ENCODE assay signal across 17 mouse cellular contexts in genomic region chr1:105948352-105948751, GRCm38 (mm10). TPM values are rescaled to one million over a fixed set of nuclear protein-coding genes. Genes with fewer than 3 reads are reported as not detected.
DNase-seq lines count a peak whose midpoint lies in the region; ATAC-seq and TF ChIP-seq lines count a peak whose summit lies in the region.
"Had no signal": no experiment of that assay in that cellular context is flagged by ENCODE, and none has a peak within 500 bp of the region (broad histone marks: within the 10 kb centered on the region; RNA-seq: fewer than 3 reads in every experiment).

No protein-coding gene starts in this region.

- no peaks in the 10 kb centered on the region for H3K36me3 ChIP-seq in hindbrain, embryonic 12.5 days
- no peaks in the 10 kb centered on the region for H3K36me3 ChIP-seq in hindbrain, embryonic 10.5 days
- H3K36me3 ChIP-seq in liver, embryonic 12.5 days: no peaks in the 10 kb centered on the region
- H3K36me3 ChIP-seq in liver, postnatal 0 days (replicated peaks; ENCODE audit: insufficient read depth, low read length): no peaks in the 10 kb centered on the region
- H3K36me3 ChIP-seq: liver, embryonic 15.5 days; neural tube, embryonic 12.5 days had no signal

- no peak for TF ChIP-seq CTCF in liver, postnatal 0 days (IDR thresholded peaks at IDR 0.05; ENCODE audit: low read depth)

- 79% methylated on average over 6 of the region's 6 CpGs for WGBS in hindbrain, embryonic 12.5 days
- WGBS in hindbrain, embryonic 10.5 days: 81% methylated on average over 6 of the region's 6 CpGs
- WGBS in liver, embryonic 12.5 days (ENCODE audit: insufficient replicate concordance): 62% methylated on average over 6 of the region's 6 CpGs
- 78% methylated on average over 6 of the region's 6 CpGs for WGBS in liver, postnatal 0 days (ENCODE audit: insufficient replicate concordance)

- intact Hi-C loops in left cerebral cortex, postnatal 14 days (cut with DNase I): no loop called here

- peak; percentile 11; the same call in 1 of the 2 replicates for ATAC-seq in hindbrain, embryonic 12.5 days (ENCODE audit: low FRiP score)
- 0 out of 2 replicates have a peak, but pooled peaks have one; percentile 8 for ATAC-seq in liver, embryonic 12.5 days
- no peak for ATAC-seq in liver, postnatal 0 days

- H3K9ac ChIP-seq in hindbrain, embryonic 12.5 days: no peak overlapping the region
- H3K9ac ChIP-seq in liver, embryonic 12.5 days: no peak overlapping the region
- H3K9ac ChIP-seq in liver, postnatal 0 days (replicated peaks): no peak overlapping the region
- H3K9ac ChIP-seq: liver, embryonic 15.5 days; neural tube, embryonic 12.5 days had no signal

- no peak overlapping the region for H3K4me3 ChIP-seq in hindbrain, embryonic 12.5 days
- no peak overlapping the region for H3K4me3 ChIP-seq in hindbrain, embryonic 10.5 days
- H3K4me3 ChIP-seq in liver, embryonic 12.5 days: no peak overlapping the region
- no peak overlapping the region for H3K4me3 ChIP-seq in liver, postnatal 0 days (ENCODE audit: low read depth, low read length)
- H3K4me3 ChIP-seq: liver, embryonic 15.5 days; neural tube, embryonic 12.5 days had no signal

- H3K4me1 ChIP-seq in hindbrain, embryonic 12.5 days: no peaks in the 10 kb centered on the region
- H3K4me1 ChIP-seq in hindbrain, embryonic 10.5 days (replicated peaks): no peaks in the 10 kb centered on the region
- H3K4me1 ChIP-seq in liver, embryonic 12.5 days: no peaks in the 10 kb centered on the region
- peaks cover 2% of the 10 kb centered on the region; the same call in 1 of the 2 replicates for H3K4me1 ChIP-seq in liver, postnatal 0 days (ENCODE audit: insufficient read depth)
- H3K4me1 ChIP-seq: neural tube, embryonic 12.5 days had no signal

- H3K9me3 ChIP-seq in hindbrain, embryonic 12.5 days (replicated peaks): no peaks in the 10 kb centered on the region
- no peaks in the 10 kb centered on the region for H3K9me3 ChIP-seq in hindbrain, embryonic 10.5 days
- no peaks in the 10 kb centered on the region for H3K9me3 ChIP-seq in liver, embryonic 12.5 days (replicated peaks)
- no peaks in the 10 kb centered on the region for H3K9me3 ChIP-seq in liver, postnatal 0 days (ENCODE audit: low read length)
- H3K9me3 ChIP-seq: liver, embryonic 15.5 days; neural tube, embryonic 12.5 days had no signal

- no peak overlapping the region for H3K4me2 ChIP-seq in hindbrain, embryonic 12.5 days (replicated peaks)
- no peak overlapping the region for H3K4me2 ChIP-seq in liver, embryonic 12.5 days
- no peak overlapping the region for H3K4me2 ChIP-seq in liver, postnatal 0 days (ENCODE audit: low read depth, low read length)
- H3K4me2 ChIP-seq: liver, embryonic 15.5 days; neural tube, embryonic 12.5 days had no signal

- TF ChIP-seq EP300 in liver, postnatal 0 days (IDR thresholded peaks at IDR 0.05; ENCODE audit: low read depth): no peak

- H3K27me3 ChIP-seq in hindbrain, embryonic 12.5 days: no peaks in the 10 kb centered on the region
- H3K27me3 ChIP-seq in hindbrain, embryonic 10.5 days (ENCODE audit: insufficient read depth, poor library complexity, severe bottlenecking): no peaks in the 10 kb centered on the region
- H3K27me3 ChIP-seq in liver, embryonic 12.5 days (replicated peaks): no peaks in the 10 kb centered on the region
- H3K27me3 ChIP-seq in liver, postnatal 0 days (ENCODE audit: insufficient read depth, low read length): no peaks in the 10 kb centered on the region
- H3K27me3 ChIP-seq: liver, embryonic 15.5 days; neural tube, embryonic 12.5 days had no signal

- H3K27ac ChIP-seq in hindbrain, embryonic 12.5 days: no peak overlapping the region
- H3K27ac ChIP-seq in hindbrain, embryonic 10.5 days: no peak overlapping the region
- no peak overlapping the region for H3K27ac ChIP-seq in liver, embryonic 12.5 days
- H3K27ac ChIP-seq in liver, postnatal 0 days (ENCODE audit: low read depth): no peak overlapping the region
- H3K27ac ChIP-seq: liver, embryonic 15.5 days; neural tube, embryonic 12.5 days had no signal

- DNase-seq in hindbrain, embryonic 10.5 days (ENCODE audit: low spot score): no peak
- no peak for DNase-seq in liver, postnatal 0 days
- peak; percentile 2 for DNase-seq in right cerebral cortex, postnatal 4 days
- no peak for DNase-seq in right cerebral cortex, adult 18-20 months
- DNase-seq in left cerebral cortex, postnatal 14 days (ENCODE audit: low spot score in 2 of 2): no peak
- DNase-seq: adrenal gland, postnatal 25 days; cerebellum, adult 8-10 months; cerebellum, postnatal 36 days; kidney, adult 11 months; kidney, postnatal 25 days; layer of hippocampus, postnatal 36 days; lung, postnatal 14 days; right cerebral cortex, postnatal 25 days had no signal

RNA-seq across cellular contexts. Expression of gene Zcchc2, which starts 41.9 kb away (rescaled TPM):
- polyA plus RNA-seq in hindbrain, embryonic 12.5 days (2016; fragmentation: Nextera tagmentation; extraction: Ambion mirVana): 1.9 and 2.0 TPM in 2 replicates
- 1.4 and 1.9 TPM in 2 replicates for polyA plus RNA-seq in hindbrain, embryonic 10.5 days (2016; fragmentation: Nextera tagmentation; extraction: Ambion mirVana)
- polyA plus RNA-seq in liver, embryonic 12.5 days (2016; fragmentation: Nextera tagmentation; extraction: Ambion mirVana): 1.7 and 1.9 TPM in 2 replicates
- 1.4 and 1.6 TPM in 2 replicates for polyA plus RNA-seq in liver, postnatal 0 days (2015; fragmentation: Nextera tagmentation; extraction: Ambion mirVana)
- 10 to 100 TPM; 23.8 to 24.0 TPM for total RNA-seq in left cerebral cortex, postnatal 14 days (2021)
